Mouse (Mus musculus) liver, adult 2 months (tissue): ENCODE measurements at regions not wholly inside any gene's neighbourhood (a gene's known extent, or its start where the extent isn't known, plus 50 kb on each side); places are given as distances from the start of the nearest gene placed in this dataset.

Experiments used
- CTCF ChIP-seq: fragments of 200-500 bp; IDR thresholded peaks from 2 replicates; pipeline ENCODE4 v1.5.1; 2011; ENCODE audit warnings: low read depth, low read length, control low read depth
- POLR2A ChIP-seq: fragments of 200-500 bp; IDR thresholded peaks from 2 replicates; pipeline ENCODE4 v1.6.1; 2011; ENCODE audit warnings: low read length, control low read depth; ENCODE audit not compliant: insufficient read depth; ENCODE audit errors: extremely low read depth

- TF ChIP-seq POLR2A (no peak), CTCF (no peak)
Observed at GRCm38 (mm10) chr5:119217077-119217476, 453.4 kb upstream of the Tbx3 start.
